Mouse (Mus musculus): ENCODE data around the gene Bcl9l.
"Not testable (repeated sequence)": the region's sequence is repeated elsewhere in the genome, so short reads cannot be mapped to it uniquely, and the experiment has no call there.

Bcl9l gene

GRCm38 (mm10) chr9:44482552-44482951 lies at the start of gene Bcl9l:
Gene Bcl9l, plus strand, starts transcription at chr9:44482825.
- DNase-seq (ENCODE audit: low read depth, low spot score) = peak; percentile 94

DNA sequence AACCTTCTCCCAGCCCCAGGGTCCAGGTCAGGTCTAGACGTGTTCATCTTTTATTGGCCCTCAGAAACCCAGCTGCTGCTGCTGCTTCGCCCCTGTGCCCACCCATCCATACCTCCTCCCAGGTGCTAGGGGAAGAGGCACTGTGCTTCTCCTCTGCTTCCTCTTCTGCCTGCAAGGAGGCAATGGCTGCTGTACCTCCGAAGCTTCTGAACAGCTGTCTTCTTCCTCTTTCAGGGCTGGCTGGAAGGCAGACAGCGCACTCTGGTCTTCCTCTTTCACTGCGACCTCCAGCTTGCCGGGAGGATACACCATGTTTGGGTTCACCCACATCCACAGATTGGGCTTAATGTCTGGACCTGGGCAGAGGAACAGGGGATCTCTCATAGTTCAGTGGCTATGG lies 46.9 kb upstream of the Bcl9l start:
- no peak for DNase-seq (ENCODE audit: low read depth, low spot score)

GRCm38 (mm10) chr9:44440961-44441360 lies 41.7 kb upstream of the Bcl9l start, which contains the start of gene Foxr1:
Gene Foxr1, minus strand, starts transcription at chr9:44441136.
- peak; percentile 81 for DNase-seq (ENCODE audit: low read depth, low spot score)

- not testable (repeated sequence) for DNase-seq (ENCODE audit: low read depth, low spot score)
Measured at GRCm38 (mm10) chr9:44444402-44445025, 38.1 kb upstream of the Bcl9l start.

GRCm38 (mm10) chr9:44450387-44450786 lies 32.2 kb upstream of the Bcl9l start:
- DNase-seq (ENCODE audit: low read depth, low spot score) = peak; percentile 77

GRCm38 (mm10) chr9:44454132-44454890 lies 28.3 kb upstream of the Bcl9l start:
- peak; percentile 85 for DNase-seq (ENCODE audit: low read depth, low spot score)

- peak; percentile 70 for DNase-seq (ENCODE audit: low read depth, low spot score)
Measured at GRCm38 (mm10) chr9:44454891-44455220, 27.8 kb upstream of the Bcl9l start, which contains the start of gene Upk2. Gene Upk2, minus strand, starts transcription at chr9:44454976.

DNA sequence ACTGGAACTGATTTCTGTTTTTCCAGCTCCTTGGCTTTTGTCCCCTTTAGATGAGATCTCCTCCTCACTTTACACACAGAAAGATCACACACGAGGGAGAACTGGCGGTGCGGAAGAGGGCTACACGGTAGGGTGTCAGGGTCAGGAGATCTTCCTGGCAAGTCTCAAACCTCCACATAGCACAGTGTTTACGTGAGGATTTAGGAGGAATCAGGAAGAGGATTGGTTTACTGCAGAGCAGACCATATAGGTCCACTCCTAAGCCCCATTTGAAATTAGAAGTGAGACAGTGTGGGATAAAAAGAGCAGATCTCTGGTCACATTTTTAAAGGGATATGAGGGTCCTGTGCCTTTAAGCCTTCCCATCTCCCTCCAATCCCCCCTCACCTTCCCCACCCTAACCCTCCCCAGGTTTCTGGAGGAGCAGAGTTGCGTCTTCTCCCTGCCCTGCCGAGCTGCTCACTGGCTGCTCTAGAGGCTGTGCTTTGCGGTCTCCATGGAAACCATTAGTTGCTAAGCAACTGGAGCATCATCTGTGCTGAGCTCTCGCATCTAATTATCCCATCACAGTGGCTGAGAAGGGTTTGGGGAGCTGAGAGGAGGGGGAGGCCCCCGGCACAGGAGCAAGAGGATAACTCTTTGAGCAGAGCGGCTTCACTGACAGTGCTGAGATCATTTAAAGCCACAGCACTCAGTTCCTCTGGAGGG lies 25.4 kb upstream of the Bcl9l start:
- peak; percentile 83 for DNase-seq (ENCODE audit: low read depth, low spot score)

GRCm38 (mm10) chr9:44461950-44462349 lies 20.7 kb upstream of the Bcl9l start:
- no peak for DNase-seq (ENCODE audit: low read depth, low spot score)

GRCm38 (mm10) chr9:44468224-44468623 lies 14.4 kb upstream of the Bcl9l start:
- no peak for DNase-seq (ENCODE audit: low read depth, low spot score)

DNA sequence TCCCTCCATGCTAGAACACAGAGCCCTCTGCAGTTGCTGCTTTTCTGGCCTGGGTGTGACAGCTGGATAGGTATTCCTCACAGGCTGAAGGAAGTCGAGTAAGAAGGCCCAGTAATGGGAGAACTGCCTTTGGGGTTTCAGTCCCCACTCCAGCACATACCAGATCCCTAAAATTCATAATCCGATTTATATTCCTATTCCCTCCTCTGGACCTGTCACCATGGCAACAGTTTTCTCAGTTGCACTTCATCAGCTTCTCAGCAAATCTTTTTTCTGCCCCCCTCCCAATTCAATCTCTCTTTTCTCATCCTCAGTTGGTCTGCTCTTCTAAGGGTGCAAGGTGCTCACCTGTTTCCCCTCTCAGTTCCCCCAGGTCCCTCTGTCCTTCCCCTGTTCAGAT lies 13.8 kb upstream of the Bcl9l start:
- DNase-seq (ENCODE audit: low read depth, low spot score) = no peak

DNA sequence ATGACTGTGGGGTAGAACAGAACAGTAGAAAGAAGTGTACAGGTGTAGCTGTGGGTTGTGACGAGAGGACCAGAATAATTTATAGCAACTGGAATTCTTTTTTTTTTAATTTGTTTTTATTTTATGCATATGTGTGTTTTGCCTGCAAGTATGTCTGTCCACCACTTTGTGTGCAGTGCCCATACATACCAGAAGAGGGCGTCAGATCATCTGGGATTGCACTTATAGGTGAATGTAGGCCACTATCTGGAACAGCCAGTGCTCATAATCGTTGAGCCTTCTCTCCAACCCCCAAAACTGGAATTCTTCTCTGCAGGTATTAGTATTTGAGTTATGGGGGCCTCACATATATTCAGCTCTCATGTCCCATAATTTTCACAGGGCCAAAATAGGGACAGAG lies 9.4 kb upstream of the Bcl9l start:
- no peak for DNase-seq (ENCODE audit: low read depth, low spot score)

GRCm38 (mm10) chr9:44474327-44474726 lies 8.3 kb upstream of the Bcl9l start:
- DNase-seq (ENCODE audit: low read depth, low spot score) = no peak

GRCm38 (mm10) chr9:44475936-44476335 lies 6.7 kb upstream of the Bcl9l start:
- peak; percentile 63 for DNase-seq (ENCODE audit: low read depth, low spot score)

- DNase-seq (ENCODE audit: low read depth, low spot score) = peak; percentile 76
Measured at GRCm38 (mm10) chr9:44477339-44478228, 5.0 kb upstream of the Bcl9l start.

GRCm38 (mm10) chr9:44478229-44478921 lies 4.2 kb upstream of the Bcl9l start:
- peak; percentile 89 for DNase-seq (ENCODE audit: low read depth, low spot score)

GRCm38 (mm10) chr9:44478959-44479605 lies 3.5 kb upstream of the Bcl9l start:
- DNase-seq (ENCODE audit: low read depth, low spot score) = peak; percentile 73

- peak; percentile 91 for DNase-seq (ENCODE audit: low read depth, low spot score)
Measured at GRCm38 (mm10) chr9:44479628-44480428, 2.8 kb upstream of the Bcl9l start.

GRCm38 (mm10) chr9:44482112-44482511 lies 513 bp upstream of the Bcl9l start:
- DNase-seq (ENCODE audit: low read depth, low spot score) = no peak
